Mouse (Mus musculus): Measurements from ENCODE around the gene Olfr866. TPM values are rescaled to one million over a fixed set of nuclear protein-coding genes. Genes with fewer than 3 reads are reported as not detected.

The Olfr866 gene
- polyA plus RNA-seq (2015; fragmentation: Nextera tagmentation; extraction: Ambion mirVana): not detected in 2 replicates

- DNase-seq (ENCODE audit: low spot score): no peak
Measured at GRCm38 (mm10) chr9:20027935-20028334, at the start of gene Olfr866. TSS of gene Olfr866 (minus strand) at chr9:20028035.

- no peak for DNase-seq (ENCODE audit: low spot score)
Measured at GRCm38 (mm10) chr9:20073523-20074177, 45.8 kb upstream of the Olfr866 start.

- no peak for DNase-seq (ENCODE audit: low spot score)
Measured at GRCm38 (mm10) chr9:20071291-20071690, 43.5 kb upstream of the Olfr866 start.

GRCm38 (mm10) chr9:20070236-20070635 lies 42.4 kb upstream of the Olfr866 start:
- DNase-seq (ENCODE audit: low spot score): no peak

- no peak for DNase-seq (ENCODE audit: low spot score)
Measured at GRCm38 (mm10) chr9:20057462-20057861, 29.6 kb upstream of the Olfr866 start, which contains the start of gene Olfr867. TSS of gene Olfr867 (minus strand) at chr9:20057562.

GRCm38 (mm10) chr9:20047964-20048363 lies 20.1 kb upstream of the Olfr866 start:
- no peak for DNase-seq (ENCODE audit: low spot score)

Small RNA genes lying within 50 kb of the gene (microRNA-seq; reads per million reads assigned to microRNA genes)
- gene Gm26231 (ENCODE audit: borderline number of aligned reads): not detected
- not detected for gene Gm44395 (ENCODE audit: borderline number of aligned reads)

Other genes with a start within 250 kb of the Olfr866 start
- gene Olfr58, start 247.8 kb downstream of the Olfr866 start, polyA plus RNA-seq (2015; fragmentation: Nextera tagmentation; extraction: Ambion mirVana): not detected in 2 replicates
- gene Olfr859, start 223.1 kb downstream of the Olfr866 start, polyA plus RNA-seq (2015; fragmentation: Nextera tagmentation; extraction: Ambion mirVana): not detected in 2 replicates
- gene Olfr860, start 178.3 kb downstream of the Olfr866 start, polyA plus RNA-seq (2015; fragmentation: Nextera tagmentation; extraction: Ambion mirVana): not detected in 2 replicates
- gene Olfr862, start 140.0 kb downstream of the Olfr866 start, polyA plus RNA-seq (2015; fragmentation: Nextera tagmentation; extraction: Ambion mirVana): not detected in 2 replicates
- 0.38 and 0.46 TPM in 2 replicates for gene Olfr77, start 111.2 kb downstream of the Olfr866 start, polyA plus RNA-seq (2015; fragmentation: Nextera tagmentation; extraction: Ambion mirVana)
- not detected in 2 replicates for gene Olfr867, start 29.5 kb upstream of the Olfr866 start, polyA plus RNA-seq (2015; fragmentation: Nextera tagmentation; extraction: Ambion mirVana)
- not detected in 2 replicates for gene Olfr868, start 70.6 kb upstream of the Olfr866 start, polyA plus RNA-seq (2015; fragmentation: Nextera tagmentation; extraction: Ambion mirVana)
- gene Olfr869, start 101.0 kb upstream of the Olfr866 start, polyA plus RNA-seq (2015; fragmentation: Nextera tagmentation; extraction: Ambion mirVana): not detected in 2 replicates
- gene Olfr870, start 146.0 kb upstream of the Olfr866 start, polyA plus RNA-seq (2015; fragmentation: Nextera tagmentation; extraction: Ambion mirVana): not detected in 2 replicates
- not detected in 2 replicates for gene Olfr871, start 184.2 kb upstream of the Olfr866 start, polyA plus RNA-seq (2015; fragmentation: Nextera tagmentation; extraction: Ambion mirVana)
- not detected in 2 replicates for gene Olfr872, start 209.1 kb upstream of the Olfr866 start, polyA plus RNA-seq (2015; fragmentation: Nextera tagmentation; extraction: Ambion mirVana)

Measured in thymus, postnatal 0 days (tissue).